Mouse (Mus musculus) hindbrain, embryonic 16.5 days (tissue): ENCODE data around the gene Leprot. TPM values are rescaled to one million over a fixed set of nuclear protein-coding genes. Genes with fewer than 3 reads are reported as not detected.

Experiments
- ATAC-seq: fragments of 200-750 bp; cut with Nextera tagmentation; 2 replicates; pipeline ENCODE4 v1.8.0; 2017; ENCODE audit warnings: moderate TSS enrichment, moderate library complexity
- H3K27ac ChIP-seq: fragments of 300-500 bp; sonication (generic); 2 replicates; pipeline ENCODE4 v1.5.1; 2014; ENCODE audit warnings: low read depth, mild to moderate bottlenecking, control low read depth, low read length, moderate library complexity
- H3K27me3 ChIP-seq: fragments of 300-500 bp; sonication (generic); replicated peaks from 2 replicates; pipeline ENCODE4 v1.6.1; 2014; ENCODE audit warnings: low read length; ENCODE audit not compliant: control insufficient read depth, insufficient read depth
- H3K36me3 ChIP-seq: fragments of 300-500 bp; sonication (generic); 2 replicates; pipeline ENCODE4 v1.6.1; 2014; ENCODE audit warnings: mild to moderate bottlenecking, low read length, moderate library complexity, mixed read lengths; ENCODE audit not compliant: control insufficient read depth, insufficient read depth
- H3K4me1 ChIP-seq: fragments of 300-500 bp; sonication (generic); 2 replicates; pipeline ENCODE4 v1.6.1; 2014; ENCODE audit warnings: low read depth, low read length; ENCODE audit not compliant: control insufficient read depth, insufficient read depth
- H3K4me2 ChIP-seq: fragments of 300-500 bp; sonication (generic); 2 replicates; pipeline ENCODE4 v1.6.1; 2014; ENCODE audit warnings: mild to moderate bottlenecking, low read length, control low read depth, moderate library complexity
- H3K4me3 ChIP-seq: fragments of 300-500 bp; sonication (generic); 2 replicates; pipeline ENCODE4 v1.5.1; 2014; ENCODE audit warnings: mild to moderate bottlenecking, low read length, control low read depth, moderate library complexity
- H3K9ac ChIP-seq: fragments of 300-500 bp; sonication (generic); 2 replicates; pipeline ENCODE4 v1.6.1; 2014; ENCODE audit warnings: low read depth, mild to moderate bottlenecking, control low read depth, low read length, moderate library complexity
- H3K9me3 ChIP-seq: fragments of 300-500 bp; sonication (generic); 2 replicates; pipeline ENCODE4 v1.6.1; 2014; ENCODE audit warnings: mild to moderate bottlenecking, low read length, moderate library complexity; ENCODE audit not compliant: control insufficient read depth
- WGBS: fragments of 180-500 bp; shearing (Covaris S2); extraction: QIAGEN DNeasy Blood & Tissue Kit; methylation state at CpG from one replicate; pipeline ENCODE4 v1.1.7; 2014; 5-methylcytosine and 5-hydroxymethylcytosine counted together
- polyA plus RNA-seq: library from polyadenylated mRNA; unstranded; fragments of >200 nt; fragmentation: Nextera tagmentation; extraction: Ambion mirVana; gene quantifications from 2 replicates; pipeline ENCODE4 v1.2.1, GENCODE M21; 2015

Leprot gene
- polyA plus RNA-seq, 1 experiment from 2014 or later = 89.6 TPM

DNA sequence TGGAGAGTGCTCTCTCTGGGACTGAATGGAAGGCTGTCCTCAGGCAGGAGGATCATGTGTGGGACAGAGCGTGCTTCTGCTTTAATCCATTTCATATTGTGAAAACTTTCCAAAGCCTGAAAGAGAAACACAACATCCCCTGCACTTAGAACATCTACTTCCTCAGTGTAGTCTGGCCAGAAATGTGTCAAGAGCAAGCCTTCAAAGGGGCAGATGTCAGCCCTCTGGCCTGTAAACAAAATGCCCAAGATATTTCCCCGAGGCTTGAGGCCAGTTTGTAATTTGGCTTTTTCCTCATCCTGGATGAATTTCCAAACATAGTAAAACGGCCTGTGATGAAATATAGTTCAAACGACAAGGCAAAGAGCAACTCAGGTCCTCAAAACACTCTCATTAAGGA, 28.2 kb downstream of the Leprot start:
- H3K27me3 ChIP-seq = no peaks in the 10 kb centered on the region
- no peaks in the 10 kb centered on the region for H3K9me3 ChIP-seq
- WGBS = 83% methylated on average over 4 of the region's 4 CpGs
- no peak overlapping the region for H3K27ac ChIP-seq
- no peak for ATAC-seq
- H3K36me3 ChIP-seq = no peaks in the 10 kb centered on the region
- no peak overlapping the region for H3K4me3 ChIP-seq
- no peaks in the 10 kb centered on the region for H3K4me1 ChIP-seq
- H3K4me2 ChIP-seq = no peak overlapping the region
- H3K9ac ChIP-seq = no peak overlapping the region

DNA sequence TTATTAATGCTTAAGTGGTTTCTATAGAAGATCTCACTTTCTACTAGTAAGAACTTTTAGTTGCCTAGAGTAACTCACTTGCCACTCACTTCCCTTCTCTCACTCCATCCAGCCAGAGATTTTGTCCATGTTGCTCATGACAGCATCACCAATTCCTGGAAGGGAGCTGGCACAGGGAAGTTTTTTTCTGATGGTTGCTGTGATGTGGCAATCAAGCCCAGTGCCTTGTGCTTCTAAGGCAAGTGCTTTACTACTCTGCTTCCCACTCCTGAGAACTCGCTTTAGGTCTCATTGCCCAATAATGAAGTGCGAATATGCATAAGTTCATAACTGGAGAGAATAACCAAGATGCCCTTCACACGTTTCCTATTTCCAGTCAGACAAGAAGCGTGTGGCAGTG, 35.1 kb downstream of the Leprot start:
- Histone ChIP-seq H3K9ac (no peak overlapping the region), H3K27ac (no peak overlapping the region), H3K27me3 (no peaks in the 10 kb centered on the region), H3K36me3 (no peaks in the 10 kb centered on the region), H3K4me2 (no peak overlapping the region), H3K4me3 (no peak overlapping the region), H3K4me1 (no peaks in the 10 kb centered on the region), H3K9me3 (no peaks in the 10 kb centered on the region)
- 90% methylated on average over 4 of the region's 4 CpGs for WGBS
- ATAC-seq = no peak

DNA sequence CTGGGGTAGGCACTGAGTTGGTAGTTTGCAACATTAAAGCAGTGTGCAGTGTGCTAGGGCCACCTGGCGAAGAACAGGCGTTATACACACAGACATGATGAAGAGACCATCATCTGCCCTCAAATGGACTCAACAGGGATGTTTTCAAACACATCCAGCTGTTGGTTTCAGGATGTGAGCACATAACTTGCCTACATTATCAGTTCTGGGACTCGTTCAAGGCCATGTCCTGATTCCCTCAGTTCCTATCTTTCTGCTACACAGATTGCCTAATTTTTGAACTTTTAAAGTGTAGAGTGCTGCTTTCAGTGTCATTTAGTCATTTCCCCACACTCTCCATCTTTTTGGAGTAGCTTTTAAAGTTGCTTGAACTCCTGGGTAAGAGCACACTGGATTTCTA, 35.6 kb downstream of the Leprot start:
- Histone ChIP-seq H3K9ac (no peak overlapping the region), H3K27ac (no peak overlapping the region), H3K9me3 (no peaks in the 10 kb centered on the region), H3K4me2 (no peak overlapping the region), H3K4me3 (no peak overlapping the region), H3K27me3 (no peaks in the 10 kb centered on the region), H3K36me3 (no peaks in the 10 kb centered on the region), H3K4me1 (no peaks in the 10 kb centered on the region)
- ATAC-seq = no peak
- 84% methylated on average over 3 of the region's 3 CpGs for WGBS

DNA sequence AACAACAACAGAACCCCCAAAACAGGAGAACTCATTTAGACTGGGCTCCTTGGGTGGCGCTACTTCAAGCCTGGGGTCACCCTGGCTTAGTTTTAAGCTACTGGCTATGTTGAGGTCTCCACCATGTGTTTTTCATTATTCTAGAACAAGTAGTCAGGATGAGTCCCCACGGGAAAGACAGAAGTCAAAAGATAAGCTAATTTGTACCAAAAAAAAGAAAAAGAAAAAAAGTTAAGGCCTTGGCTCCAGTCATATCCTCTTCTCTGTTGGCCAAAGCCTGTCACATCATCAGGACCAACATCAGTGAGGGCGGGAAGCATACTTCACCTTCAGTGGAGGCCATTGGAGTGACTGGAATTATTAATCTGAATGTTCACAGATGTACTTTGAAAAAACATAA, 37.3 kb downstream of the Leprot start:
- WGBS = 88% methylated on average over 3 of the region's 3 CpGs
- Histone ChIP-seq H3K4me2 (no peak overlapping the region), H3K9ac (no peak overlapping the region), H3K27me3 (no peaks in the 10 kb centered on the region), H3K27ac (no peak overlapping the region), H3K36me3 (no peaks in the 10 kb centered on the region), H3K4me3 (no peak overlapping the region), H3K9me3 (no peaks in the 10 kb centered on the region), H3K4me1 (no peaks in the 10 kb centered on the region)
- ATAC-seq = no peak

DNA sequence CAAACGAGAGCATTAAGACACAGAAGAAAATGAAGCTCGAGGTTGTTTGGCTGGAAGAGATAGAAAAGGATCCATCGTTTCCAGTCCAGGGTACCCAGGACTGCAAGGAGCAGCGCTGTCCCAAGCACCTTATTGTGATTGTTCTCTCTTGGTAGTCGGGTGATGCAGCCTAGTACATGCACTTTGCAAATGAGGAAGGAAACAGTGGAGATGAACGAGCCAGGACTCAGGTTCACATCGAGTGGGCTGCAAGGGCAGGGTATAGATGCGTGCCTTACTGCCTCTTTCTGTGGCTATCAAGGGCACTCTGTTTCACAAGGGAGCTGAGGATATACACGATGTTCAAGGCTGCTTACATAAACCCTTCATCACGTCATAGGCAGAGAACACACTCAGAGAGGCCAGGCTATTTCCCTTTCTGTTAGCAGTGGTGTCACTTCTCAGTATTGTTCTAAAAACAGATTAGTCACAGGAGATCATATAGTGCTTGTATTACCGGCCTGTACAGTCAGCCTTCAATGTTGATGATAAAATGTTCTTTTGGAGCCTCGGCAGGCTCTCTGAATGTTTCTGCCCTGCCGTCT, 38.8 kb downstream of the Leprot start:
- 81% methylated on average over 13 of the region's 13 CpGs for WGBS
- ATAC-seq = no peak
- Histone ChIP-seq H3K4me3 (no peak overlapping the region), H3K9ac (no peak overlapping the region), H3K27ac (no peak overlapping the region), H3K27me3 (no peaks in the 10 kb centered on the region), H3K36me3 (no peaks in the 10 kb centered on the region), H3K9me3 (no peaks in the 10 kb centered on the region), H3K4me1 (no peaks in the 10 kb centered on the region), H3K4me2 (no peak overlapping the region)

DNA sequence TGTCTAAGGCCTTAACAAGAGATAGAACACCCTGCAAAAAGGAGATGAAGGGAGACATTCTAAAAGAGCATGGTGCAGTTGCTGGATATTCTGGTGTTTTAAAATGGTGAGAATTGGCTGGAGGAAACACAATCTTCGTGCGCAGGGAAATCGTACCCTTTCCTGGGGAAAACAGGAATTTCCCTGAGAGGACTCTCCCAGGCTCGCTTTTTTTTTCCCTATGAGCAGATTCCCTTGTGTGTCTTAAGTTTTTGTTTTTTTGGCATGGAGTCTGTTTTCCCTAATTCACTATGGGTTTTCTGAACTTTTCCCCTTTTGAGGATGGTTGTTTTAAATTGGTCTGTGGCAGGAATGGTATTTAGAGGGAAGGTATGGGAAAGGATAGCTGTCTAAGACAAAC, 41.7 kb downstream of the Leprot start:
- no peak overlapping the region for H3K4me3 ChIP-seq
- no peaks in the 10 kb centered on the region for H3K9me3 ChIP-seq
- no peak for ATAC-seq
- no peak overlapping the region for H3K27ac ChIP-seq
- H3K36me3 ChIP-seq = no peaks in the 10 kb centered on the region
- no peaks in the 10 kb centered on the region for H3K4me1 ChIP-seq
- WGBS = 82% methylated on average over 4 of the region's 4 CpGs
- H3K27me3 ChIP-seq = no peaks in the 10 kb centered on the region
- no peak overlapping the region for H3K4me2 ChIP-seq
- no peak overlapping the region for H3K9ac ChIP-seq

DNA sequence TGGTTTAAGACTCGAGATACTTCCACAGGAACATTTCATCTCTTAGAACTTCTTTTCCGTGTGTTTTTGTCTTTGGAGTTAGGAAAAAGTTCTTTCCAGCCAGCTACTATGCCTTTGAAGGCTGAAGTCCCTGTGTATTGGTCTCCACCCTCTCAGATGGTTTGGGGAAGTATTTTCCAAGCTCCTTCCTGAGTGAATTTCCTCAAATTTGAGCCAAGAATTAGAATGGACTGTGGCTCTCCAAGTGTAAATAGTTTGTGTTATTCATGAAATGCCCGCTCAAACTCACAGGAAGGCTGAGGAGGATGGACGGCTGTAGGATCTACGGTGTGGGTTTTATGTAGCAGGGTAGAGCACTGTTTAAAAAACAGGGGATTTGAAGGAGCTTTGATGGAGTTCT, 42.1 kb downstream of the Leprot start:
- Histone ChIP-seq H3K36me3 (no peaks in the 10 kb centered on the region), H3K4me2 (no peak overlapping the region), H3K4me3 (no peak overlapping the region), H3K9ac (no peak overlapping the region), H3K27ac (no peak overlapping the region), H3K4me1 (no peaks in the 10 kb centered on the region), H3K27me3 (no peaks in the 10 kb centered on the region), H3K9me3 (no peaks in the 10 kb centered on the region)
- 75% methylated on average over 5 of the region's 5 CpGs for WGBS
- no peak for ATAC-seq

DNA sequence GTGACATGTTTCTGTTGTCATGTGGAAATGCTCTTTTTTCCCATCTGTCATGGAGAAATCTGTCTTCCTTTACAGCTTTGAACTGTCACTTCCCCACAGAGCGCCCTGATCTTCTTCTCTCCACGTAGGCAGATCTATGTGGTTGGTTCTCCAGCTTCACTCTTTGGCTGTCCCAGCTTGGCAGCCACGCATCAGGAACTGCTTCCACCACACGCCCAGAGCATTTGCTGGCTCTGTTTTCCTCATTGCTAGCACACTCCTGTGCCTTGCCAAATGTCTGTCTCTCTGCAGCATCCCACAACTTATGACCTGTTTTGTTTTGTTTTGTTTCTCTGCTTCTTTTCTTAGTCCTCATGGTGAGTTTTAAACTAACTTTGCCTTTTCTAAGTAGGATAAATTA, 45.4 kb downstream of the Leprot start:
- Histone ChIP-seq H3K4me3 (no peak overlapping the region), H3K36me3 (no peaks in the 10 kb centered on the region), H3K27me3 (no peaks in the 10 kb centered on the region), H3K9me3 (no peaks in the 10 kb centered on the region), H3K9ac (no peak overlapping the region), H3K4me1 (no peaks in the 10 kb centered on the region), H3K27ac (no peak overlapping the region), H3K4me2 (no peak overlapping the region)
- WGBS = 57% methylated on average over 4 of the region's 4 CpGs
- ATAC-seq = no peak

DNA sequence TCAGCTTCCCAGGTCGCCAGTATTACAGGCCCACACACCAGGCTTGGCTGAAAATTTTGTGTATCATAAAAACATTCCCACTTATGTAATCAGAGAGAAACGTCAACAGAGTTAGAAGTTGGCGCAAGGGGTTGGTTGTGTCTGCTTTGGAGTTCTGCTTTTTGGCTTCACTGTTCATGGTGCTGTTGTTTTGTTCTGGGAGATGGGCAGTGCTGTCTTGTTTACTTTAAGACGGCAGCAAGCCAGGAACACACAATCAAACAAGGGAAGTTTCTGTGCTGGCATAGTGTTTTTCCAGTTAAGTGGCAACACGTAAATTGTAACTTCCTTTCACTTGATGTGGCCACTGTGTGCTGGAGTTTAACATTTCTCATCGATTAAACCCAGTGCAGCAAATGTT, 47.0 kb downstream of the Leprot start:
- Histone ChIP-seq H3K27me3 (no peaks in the 10 kb centered on the region), H3K4me1 (no peaks in the 10 kb centered on the region), H3K27ac (no peak overlapping the region), H3K4me3 (no peak overlapping the region), H3K4me2 (no peak overlapping the region), H3K36me3 (no peaks in the 10 kb centered on the region), H3K9me3 (no peaks in the 10 kb centered on the region), H3K9ac (no peak overlapping the region)
- no peak for ATAC-seq
- WGBS = 73% methylated on average over 6 of the region's 6 CpGs

DNA sequence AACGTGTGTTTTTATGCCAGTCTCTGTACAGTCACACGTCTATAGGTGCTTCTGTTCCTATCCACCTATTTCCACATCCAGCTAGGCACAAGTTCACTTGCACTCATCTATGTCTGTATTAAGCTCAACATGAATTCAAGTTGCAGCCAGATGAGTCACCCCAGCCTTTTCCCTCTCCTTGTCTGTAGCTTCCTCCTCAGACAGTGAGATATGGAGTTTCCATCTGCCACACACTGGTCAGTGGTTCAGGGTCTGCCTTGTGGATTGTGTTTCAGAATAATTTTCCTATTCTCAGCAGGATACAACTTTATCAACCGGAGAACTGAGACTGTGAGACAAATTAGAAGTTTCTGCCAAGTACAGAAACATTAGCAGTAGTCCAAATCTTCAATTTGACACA, 49.7 kb downstream of the Leprot start:
- no peaks in the 10 kb centered on the region for H3K9me3 ChIP-seq
- no peak overlapping the region for H3K27ac ChIP-seq
- 82% methylated on average over 3 of the region's 3 CpGs for WGBS
- H3K4me3 ChIP-seq = no peak overlapping the region
- no peaks in the 10 kb centered on the region for H3K36me3 ChIP-seq
- H3K4me1 ChIP-seq = no peaks in the 10 kb centered on the region
- H3K27me3 ChIP-seq = no peaks in the 10 kb centered on the region
- H3K9ac ChIP-seq = no peak overlapping the region
- no peak for ATAC-seq
- no peak overlapping the region for H3K4me2 ChIP-seq
